Mouse (Mus musculus) neural tube, embryonic 14.5 days (tissue): ENCODE measurements around the gene 2700097O09Rik. TPM values are rescaled to one million over a fixed set of nuclear protein-coding genes. Genes with fewer than 3 reads are reported as not detected.
"Not testable (repeated sequence)": the region's sequence is repeated elsewhere in the genome, so short reads cannot be mapped to it uniquely, and the experiment has no call there.

Experiments used
- ATAC-seq: fragments of 200-750 bp; cut with Nextera tagmentation; 2 replicates; pipeline ENCODE4 v1.8.0; 2017; ENCODE audit warnings: low read depth, mild to moderate bottlenecking, moderate TSS enrichment, moderate library complexity
- H3K27ac ChIP-seq: fragments of 300-500 bp; sonication (generic); 2 replicates; pipeline ENCODE4 v1.5.1; 2014; ENCODE audit warnings: low read depth, mild to moderate bottlenecking, control low read depth, low read length, moderate library complexity, mixed read lengths
- H3K27me3 ChIP-seq: fragments of 300-500 bp; sonication (generic); 2 replicates; pipeline ENCODE4 v1.6.1; 2014; ENCODE audit warnings: low read length; ENCODE audit not compliant: control insufficient read depth, insufficient read depth
- H3K36me3 ChIP-seq: fragments of 300-500 bp; sonication (generic); 2 replicates; pipeline ENCODE4 v1.6.1; 2014; ENCODE audit warnings: low read length, mixed read lengths; ENCODE audit not compliant: control insufficient read depth, insufficient read depth
- H3K4me1 ChIP-seq: fragments of 300-500 bp; sonication (generic); 2 replicates; pipeline ENCODE4 v1.6.1; 2014; ENCODE audit warnings: low read length; ENCODE audit not compliant: control insufficient read depth, insufficient read depth
- H3K4me2 ChIP-seq: fragments of 300-500 bp; sonication (generic); 2 replicates; pipeline ENCODE4 v1.6.1; 2014; ENCODE audit warnings: mild to moderate bottlenecking, low read depth, low read length, control low read depth
- H3K4me3 ChIP-seq: fragments of 300-500 bp; sonication (generic); 2 replicates; pipeline ENCODE4 v1.5.1; 2014; ENCODE audit warnings: low read depth, low read length, control low read depth, mixed read lengths
- H3K9ac ChIP-seq: fragments of 300-500 bp; sonication (generic); replicated peaks from 2 replicates; pipeline ENCODE4 v1.6.1; 2014; ENCODE audit warnings: low read depth, mild to moderate bottlenecking, control low read depth, low read length, mixed read lengths
- H3K9me3 ChIP-seq: fragments of 300-500 bp; sonication (generic); 2 replicates; pipeline ENCODE4 v1.6.1; 2016; ENCODE audit warnings: low read length; ENCODE audit not compliant: control insufficient read depth
- WGBS: fragments of 180-500 bp; shearing (Covaris S2); extraction: QIAGEN DNeasy Blood & Tissue Kit; methylation state at CpG from one replicate; pipeline ENCODE4 v1.1.7; 2014; 5-methylcytosine and 5-hydroxymethylcytosine counted together
- polyA plus RNA-seq: library from polyadenylated mRNA; unstranded; fragments of >200 nt; fragmentation: Nextera tagmentation; extraction: Ambion mirVana; gene quantifications from 2 replicates; pipeline ENCODE4 v1.2.1, GENCODE M21; 2014

The 2700097O09Rik gene
- polyA plus RNA-seq, 1 experiment from 2014 or later = 32.2 TPM

DNA sequence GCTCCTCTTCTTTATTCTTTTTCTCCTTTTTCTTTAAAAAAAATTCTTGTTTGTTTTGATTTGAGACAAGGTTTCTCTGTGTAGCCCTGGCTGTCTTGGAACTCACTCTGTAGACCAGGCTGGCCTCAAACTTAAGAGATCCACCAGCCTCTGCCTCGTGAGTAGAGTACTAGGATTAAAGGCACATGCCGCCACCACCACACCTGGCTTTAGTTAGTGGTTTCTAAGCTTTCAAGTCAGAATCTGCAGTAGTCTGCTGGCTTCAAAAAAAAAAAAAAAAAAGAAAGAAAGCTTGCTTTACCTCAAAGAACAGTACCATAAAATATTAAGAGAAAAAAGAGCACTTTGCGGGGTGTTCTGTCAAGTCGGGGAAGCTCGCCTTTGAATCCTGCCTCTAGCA, 64.5 kb downstream of the 2700097O09Rik start:
- no peak for ATAC-seq
- H3K9me3 ChIP-seq = no peaks in the 10 kb centered on the region
- no peak overlapping the region for H3K9ac ChIP-seq
- no peak overlapping the region for H3K27ac ChIP-seq
- no peaks in the 10 kb centered on the region for H3K36me3 ChIP-seq
- no peaks in the 10 kb centered on the region for H3K4me1 ChIP-seq
- H3K4me3 ChIP-seq = no peak overlapping the region
- no peak overlapping the region for H3K4me2 ChIP-seq
- H3K27me3 ChIP-seq = no peaks in the 10 kb centered on the region
- WGBS = 92% methylated on average over 5 of the region's 5 CpGs

DNA sequence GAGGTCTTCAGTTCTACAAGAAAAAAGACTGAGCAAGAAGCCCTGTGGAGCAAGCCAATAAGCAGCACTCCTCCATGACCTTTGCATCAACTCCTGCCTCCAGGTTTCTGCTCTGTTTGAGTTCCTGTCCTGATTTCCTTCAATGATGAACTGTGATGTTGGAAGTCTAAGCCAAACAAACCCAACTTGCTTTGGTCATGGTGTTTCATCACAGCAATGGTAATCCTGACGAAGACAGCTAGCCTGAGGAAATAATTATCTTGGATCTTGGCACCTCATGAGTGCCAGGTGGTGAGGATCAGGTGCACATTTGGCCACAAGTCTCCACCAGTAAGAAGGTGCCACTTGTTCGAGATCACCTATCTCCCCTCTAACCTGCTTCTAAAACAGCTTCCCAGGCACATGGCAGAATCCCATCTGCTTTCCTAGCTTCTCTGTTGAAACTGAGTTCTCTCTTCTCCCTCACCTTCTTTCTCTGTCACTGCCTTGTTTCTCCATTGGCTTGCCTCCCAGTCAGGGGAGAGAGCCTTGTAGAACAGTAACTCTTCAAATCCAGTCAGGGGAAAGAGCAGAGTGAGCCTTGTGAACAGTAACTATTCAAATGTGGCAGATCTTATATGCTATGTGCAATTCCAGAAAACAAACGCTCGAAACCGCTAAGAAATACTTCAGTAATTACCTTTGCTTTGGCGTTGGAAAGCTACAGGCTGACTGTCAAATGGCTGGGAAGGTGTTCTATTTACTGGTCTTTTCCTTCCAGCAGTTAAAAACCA, 66.1 kb downstream of the 2700097O09Rik start, which contains the start of gene Baz1a:
Gene Baz1a, minus strand, starts transcription at position 723 of the 773 bp plus-strand sequence.
- H3K4me2 ChIP-seq = no peak within 1 kb of the TSS
- no peak within 1 kb of the TSS for H3K27ac ChIP-seq
- ATAC-seq = no peak
- no peaks in the 10 kb centered on the region for H3K9me3 ChIP-seq
- H3K36me3 ChIP-seq = no peaks in the 10 kb centered on the region
- no peak within 1 kb of the TSS for H3K4me3 ChIP-seq
- WGBS = 90% methylated on average over 6 of the region's 6 CpGs
- H3K9ac ChIP-seq = no peak within 1 kb of the TSS
- no peaks in the 10 kb centered on the region for H3K27me3 ChIP-seq
- H3K4me1 ChIP-seq = no peaks in the 10 kb centered on the region

DNA sequence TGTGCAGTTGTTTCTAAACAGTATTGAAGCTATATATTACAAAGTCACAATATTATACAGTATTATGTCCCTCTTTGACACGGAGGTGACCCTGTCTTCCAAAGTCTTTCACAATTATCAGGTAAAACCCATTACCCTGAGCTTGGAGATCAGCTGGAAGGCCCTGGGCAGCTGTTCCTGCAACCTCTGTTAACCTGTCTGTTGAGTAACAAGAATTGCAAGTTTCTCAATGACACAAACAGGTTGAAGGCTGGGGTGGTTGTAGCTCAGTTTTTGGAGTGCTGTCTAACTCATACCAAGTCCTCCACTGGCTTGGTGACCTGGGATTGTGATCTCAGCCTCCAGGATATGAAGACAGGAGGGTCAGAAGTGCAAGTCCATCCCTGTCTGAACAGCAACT, 66.9 kb downstream of the 2700097O09Rik start:
- no peaks in the 10 kb centered on the region for H3K27me3 ChIP-seq
- no peak overlapping the region for H3K4me2 ChIP-seq
- H3K4me3 ChIP-seq = no peak overlapping the region
- 78% methylated on average over 1 of the region's 1 CpGs for WGBS
- no peak overlapping the region for H3K27ac ChIP-seq
- no peaks in the 10 kb centered on the region for H3K36me3 ChIP-seq
- H3K4me1 ChIP-seq = no peaks in the 10 kb centered on the region
- ATAC-seq = no peak
- no peak overlapping the region for H3K9ac ChIP-seq
- no peaks in the 10 kb centered on the region for H3K9me3 ChIP-seq

DNA sequence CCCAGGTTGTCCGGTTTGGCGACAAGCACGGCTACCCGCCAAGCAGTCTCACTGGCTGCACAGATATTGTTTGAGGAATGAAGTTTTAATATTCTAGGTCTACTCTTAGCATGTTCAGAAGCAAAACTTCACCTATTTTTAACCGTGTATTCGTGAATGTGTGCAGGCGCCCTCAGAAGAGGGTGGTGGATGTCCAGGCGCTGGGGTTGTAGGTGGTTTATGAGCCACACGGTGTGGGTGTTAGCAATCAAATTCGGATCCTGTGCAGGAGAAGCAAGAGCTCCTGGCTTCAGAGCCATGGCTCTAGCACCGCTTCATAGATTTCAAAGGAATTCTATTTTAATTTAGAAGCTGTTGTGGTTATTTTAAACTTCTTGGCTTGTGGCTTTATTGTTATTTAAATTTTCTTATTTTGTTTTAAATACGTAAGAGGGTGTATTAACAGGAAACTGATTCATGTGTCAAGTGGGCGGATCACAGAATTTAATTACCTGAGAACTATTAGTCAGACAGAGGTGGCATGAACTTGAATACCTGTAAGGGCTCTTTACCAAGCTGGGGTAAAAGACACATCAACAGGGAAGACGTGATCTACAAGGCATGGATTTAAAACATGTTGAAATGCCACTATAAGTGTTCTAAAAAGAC, 72.4 kb downstream of the 2700097O09Rik start:
- Histone ChIP-seq H3K9ac (no peak overlapping the region), H3K27ac (no peak overlapping the region), H3K4me3 (no peak overlapping the region), H3K4me1 (no peaks in the 10 kb centered on the region), H3K36me3 (no peaks in the 10 kb centered on the region), H3K9me3 (no peaks in the 10 kb centered on the region), H3K4me2 (no peak overlapping the region), H3K27me3 (no peaks in the 10 kb centered on the region)
- ATAC-seq = no peak
- 90% methylated on average over 14 of the region's 14 CpGs for WGBS

DNA sequence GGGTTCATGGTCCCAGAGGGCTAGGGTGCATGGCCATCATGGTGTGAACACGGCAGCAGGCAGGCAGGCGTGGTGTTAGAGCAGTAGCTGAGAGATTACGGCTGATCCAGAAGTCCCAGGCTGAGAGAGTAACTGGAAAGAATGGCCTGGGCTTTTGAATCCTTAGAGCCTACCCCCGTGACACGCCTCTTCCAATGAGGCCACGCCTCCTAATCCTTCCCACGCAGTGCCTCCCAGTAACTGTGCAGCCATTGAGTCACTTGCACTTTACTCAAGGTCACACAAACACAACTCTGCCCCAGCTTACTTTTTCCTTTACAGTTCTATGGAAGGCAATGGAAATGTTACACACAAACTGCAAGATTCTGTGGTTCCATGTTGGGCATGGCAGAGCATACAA, 73.8 kb downstream of the 2700097O09Rik start:
- Histone ChIP-seq H3K4me3 (no peak overlapping the region), H3K9ac (no peak overlapping the region), H3K4me1 (no peaks in the 10 kb centered on the region), H3K36me3 (no peaks in the 10 kb centered on the region), H3K27me3 (no peaks in the 10 kb centered on the region), H3K4me2 (no peak overlapping the region), H3K27ac (no peak overlapping the region), H3K9me3 (no peaks in the 10 kb centered on the region)
- ATAC-seq = no peak
- WGBS = 97% methylated on average over 7 of the region's 7 CpGs

DNA sequence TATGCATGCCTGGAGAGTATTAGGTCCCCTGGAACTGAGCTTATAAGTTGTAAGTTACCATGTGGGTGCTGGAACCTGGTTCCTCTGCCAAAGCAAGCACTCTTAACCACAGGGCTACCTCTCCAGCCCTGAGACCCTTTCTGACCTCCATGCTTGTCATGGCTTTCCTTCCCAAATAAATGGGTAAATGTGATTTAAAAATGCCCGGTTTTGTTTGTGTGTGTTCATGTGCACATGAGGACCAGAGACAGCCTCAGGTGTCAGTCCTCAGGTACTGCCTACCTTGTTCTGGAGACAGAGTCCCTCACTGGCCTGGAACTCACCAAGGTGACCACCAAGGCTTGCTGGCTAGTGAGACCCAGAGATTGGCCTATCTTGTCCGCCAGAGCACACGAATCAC, 75.5 kb downstream of the 2700097O09Rik start:
- no peaks in the 10 kb centered on the region for H3K4me1 ChIP-seq
- ATAC-seq = no peak
- no peak overlapping the region for H3K9ac ChIP-seq
- H3K27ac ChIP-seq = no peak overlapping the region
- H3K4me3 ChIP-seq = no peak overlapping the region
- no peaks in the 10 kb centered on the region for H3K27me3 ChIP-seq
- H3K9me3 ChIP-seq = no peaks in the 10 kb centered on the region
- H3K4me2 ChIP-seq = no peak overlapping the region
- no peaks in the 10 kb centered on the region for H3K36me3 ChIP-seq
- 89% methylated on average over 3 of the region's 3 CpGs for WGBS

- no peaks in the 10 kb centered on the region for H3K9me3 ChIP-seq
- H3K27ac ChIP-seq = no peak overlapping the region
- H3K36me3 ChIP-seq = no peaks in the 10 kb centered on the region
- no peaks in the 10 kb centered on the region for H3K4me1 ChIP-seq
- ATAC-seq = no peak
- no peak overlapping the region for H3K4me3 ChIP-seq
- H3K27me3 ChIP-seq = no peaks in the 10 kb centered on the region
- WGBS = 88% methylated on average over 5 of the region's 5 CpGs
- no peak overlapping the region for H3K4me2 ChIP-seq
- H3K9ac ChIP-seq = no peak overlapping the region
Measured at GRCm38 (mm10) chr12:55003843-55004242, 76.1 kb downstream of the 2700097O09Rik start.

GRCm38 (mm10) chr12:55002532-55002931, 77.4 kb downstream of the 2700097O09Rik start:
- H3K27ac ChIP-seq, ATAC-seq, H3K27me3 ChIP-seq, H3K36me3 ChIP-seq, H3K9me3 ChIP-seq, H3K4me2 ChIP-seq, H3K4me3 ChIP-seq, H3K9ac ChIP-seq, H3K4me1 ChIP-seq: not testable (repeated sequence)
- WGBS = 92% methylated on average over 7 of the region's 7 CpGs

DNA sequence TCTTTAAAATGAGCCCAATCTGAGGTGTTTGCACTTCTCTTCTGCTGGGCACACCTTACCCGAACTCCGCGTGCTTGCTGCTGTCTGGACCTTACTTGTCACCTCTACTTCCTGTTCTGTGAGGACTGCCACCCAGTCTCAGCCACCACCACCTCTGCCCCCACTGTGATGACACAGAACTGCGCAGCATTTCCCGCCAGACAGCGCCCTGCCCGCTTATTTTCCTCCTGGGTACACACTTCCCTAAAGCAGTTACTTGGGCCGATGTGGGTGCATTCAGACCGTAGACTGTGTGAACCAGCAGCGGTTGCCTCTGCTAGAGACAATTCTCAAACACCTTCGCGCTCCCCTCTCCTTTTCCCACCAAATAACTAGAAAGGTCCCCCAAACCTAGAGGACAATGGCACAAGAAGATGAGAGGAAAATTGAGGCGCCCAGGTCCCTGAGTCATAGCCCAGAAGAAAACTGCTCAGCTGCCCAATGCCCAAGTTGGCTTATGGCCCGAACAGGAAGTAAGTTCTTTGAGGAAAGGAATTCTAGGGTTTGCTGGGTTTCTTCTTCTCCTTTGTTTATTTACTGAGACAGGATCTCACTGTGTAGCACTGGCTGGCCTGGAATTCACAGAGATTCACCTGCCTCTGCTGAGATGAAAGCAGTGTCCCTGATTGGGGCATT, 80.8 kb downstream of the 2700097O09Rik start:
- Histone ChIP-seq H3K4me2 (no peak overlapping the region), H3K27ac (no peak overlapping the region), H3K9ac (no peak overlapping the region), H3K27me3 (no peaks in the 10 kb centered on the region), H3K4me1 (no peaks in the 10 kb centered on the region), H3K9me3 (no peaks in the 10 kb centered on the region), H3K4me3 (no peak overlapping the region), H3K36me3 (no peaks in the 10 kb centered on the region)
- WGBS = 83% methylated on average over 14 of the region's 14 CpGs
- no peak for ATAC-seq
